Mouse (Mus musculus): Measurements from ENCODE around the gene Gm2696.
"Not testable (repeated sequence)": the region's sequence is repeated elsewhere in the genome, so short reads cannot be mapped to it uniquely, and the experiment has no call there.

The Gm2696 gene

GRCm38 (mm10) chr10:77814382-77814781, at the start of gene Gm2696:
Gene Gm2696, plus strand, starts transcription at chr10:77814682.
- no peak for DNase-seq (ENCODE audit: low spot score)

DNA sequence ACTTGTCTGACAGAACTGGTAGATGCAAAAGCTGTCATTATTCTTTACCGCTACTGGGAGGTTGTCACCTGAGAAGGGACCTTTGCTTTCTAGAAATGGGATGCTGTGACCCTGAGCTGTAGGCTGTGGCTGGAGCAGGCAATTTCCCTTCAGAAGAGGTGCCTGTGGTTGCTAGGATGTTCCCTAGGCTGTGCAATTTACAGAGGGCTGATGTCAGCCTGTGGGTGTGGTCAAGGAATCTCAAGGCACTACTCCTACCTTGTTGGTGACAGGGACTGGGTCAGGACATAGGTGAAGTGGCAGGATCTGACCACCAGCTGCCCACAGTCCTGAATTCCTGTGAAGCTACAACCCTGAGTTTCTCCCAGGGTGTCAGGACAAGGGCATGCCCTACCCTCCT, 44.8 kb upstream of the Gm2696 start:
- DNase-seq (ENCODE audit: low spot score) = no peak

DNA sequence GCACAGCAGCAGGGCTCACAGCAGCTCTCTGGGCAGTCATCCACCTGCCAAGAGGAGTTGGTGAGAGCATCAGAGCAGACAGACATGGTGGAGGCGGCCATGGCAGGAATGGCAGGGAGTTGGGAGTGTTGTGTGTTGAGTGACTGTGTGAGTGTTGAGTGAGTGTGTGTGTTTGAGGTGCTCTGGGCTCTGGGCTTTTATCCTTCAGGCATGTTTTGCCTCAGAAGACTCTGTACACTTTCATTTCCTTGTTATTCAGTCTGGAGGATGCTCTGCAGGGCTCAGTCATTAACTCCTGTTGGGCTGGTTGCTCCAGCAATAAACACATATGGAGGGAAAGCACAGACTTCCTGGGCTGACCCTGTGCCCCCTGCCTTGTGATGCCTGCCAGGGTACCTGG, 43.3 kb upstream of the Gm2696 start, which contains the start of gene Gm3238:
Gm3238 (minus strand) TSS at position 101 of the 400 bp plus-strand sequence.
- not testable (repeated sequence) for DNase-seq (ENCODE audit: low spot score)

GRCm38 (mm10) chr10:77772142-77772541, 42.3 kb upstream of the Gm2696 start:
- DNase-seq (ENCODE audit: low spot score) = not testable (repeated sequence)

- DNase-seq (ENCODE audit: low spot score) = not testable (repeated sequence)
Measured at GRCm38 (mm10) chr10:77776844-77777243, 37.6 kb upstream of the Gm2696 start, which contains the start of gene Gm7138. Gene Gm7138, minus strand, starts transcription at chr10:77776944.

- not testable (repeated sequence) for DNase-seq (ENCODE audit: low spot score)
Measured at GRCm38 (mm10) chr10:77782442-77782841, 32.0 kb upstream of the Gm2696 start, which contains the start of gene Gm3250. Gene Gm3250, minus strand, starts transcription at chr10:77782542.

- not testable (repeated sequence) for DNase-seq (ENCODE audit: low spot score)
Measured at GRCm38 (mm10) chr10:77783396-77783795, 31.1 kb upstream of the Gm2696 start.

GRCm38 (mm10) chr10:77787876-77788275, 26.6 kb upstream of the Gm2696 start, which contains the start of gene Gm7137:
Gene Gm7137, minus strand, starts transcription at chr10:77788200.
- not testable (repeated sequence) for DNase-seq (ENCODE audit: low spot score)

DNA sequence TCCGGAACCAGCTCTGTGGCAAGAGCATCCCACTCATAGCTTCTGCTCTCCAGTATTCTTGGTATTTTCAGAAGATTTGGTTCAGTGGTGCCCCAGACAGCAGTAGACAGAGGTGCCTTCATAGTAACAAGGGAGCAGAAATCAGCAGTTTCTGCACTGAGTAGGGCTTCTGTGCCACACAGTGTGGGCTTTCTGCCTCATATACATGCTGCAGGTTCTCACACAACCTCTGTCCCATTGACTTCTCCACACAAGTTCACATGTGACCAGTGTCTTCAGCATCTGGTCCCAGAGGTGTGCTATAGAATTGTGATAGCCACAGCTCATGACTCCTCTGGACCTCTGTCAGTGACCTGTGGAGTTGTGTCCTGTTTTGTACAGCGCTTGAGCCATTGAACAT, 25.9 kb upstream of the Gm2696 start:
- DNase-seq (ENCODE audit: low spot score) = no peak

DNA sequence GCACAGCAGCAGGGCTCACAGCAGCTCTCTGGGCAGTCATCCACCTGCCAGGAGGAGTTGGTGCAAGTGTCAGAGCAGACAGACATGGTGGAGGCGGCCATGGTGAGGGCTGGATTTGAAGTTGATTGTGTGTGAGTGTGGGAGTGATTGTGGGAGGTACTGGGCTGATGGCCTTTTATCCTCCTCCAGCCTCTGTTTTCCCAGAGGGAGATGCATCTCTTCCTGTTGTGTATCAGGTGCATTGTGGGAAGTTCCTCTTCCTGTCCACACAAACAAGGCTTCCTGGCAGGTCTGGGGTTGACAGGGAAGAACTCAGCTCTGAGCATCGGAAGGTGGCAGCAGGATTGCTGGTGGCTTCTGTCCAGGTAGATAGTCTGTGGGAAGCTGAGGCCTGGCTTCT, 19.5 kb upstream of the Gm2696 start, which contains the start of gene Gm9639:
Gm9639 (minus strand) TSS at position 101 of the 400 bp plus-strand sequence.
- DNase-seq (ENCODE audit: low spot score) = no peak

- DNase-seq (ENCODE audit: low spot score) = no peak
Measured at GRCm38 (mm10) chr10:77797677-77798076, 16.8 kb upstream of the Gm2696 start.

DNA sequence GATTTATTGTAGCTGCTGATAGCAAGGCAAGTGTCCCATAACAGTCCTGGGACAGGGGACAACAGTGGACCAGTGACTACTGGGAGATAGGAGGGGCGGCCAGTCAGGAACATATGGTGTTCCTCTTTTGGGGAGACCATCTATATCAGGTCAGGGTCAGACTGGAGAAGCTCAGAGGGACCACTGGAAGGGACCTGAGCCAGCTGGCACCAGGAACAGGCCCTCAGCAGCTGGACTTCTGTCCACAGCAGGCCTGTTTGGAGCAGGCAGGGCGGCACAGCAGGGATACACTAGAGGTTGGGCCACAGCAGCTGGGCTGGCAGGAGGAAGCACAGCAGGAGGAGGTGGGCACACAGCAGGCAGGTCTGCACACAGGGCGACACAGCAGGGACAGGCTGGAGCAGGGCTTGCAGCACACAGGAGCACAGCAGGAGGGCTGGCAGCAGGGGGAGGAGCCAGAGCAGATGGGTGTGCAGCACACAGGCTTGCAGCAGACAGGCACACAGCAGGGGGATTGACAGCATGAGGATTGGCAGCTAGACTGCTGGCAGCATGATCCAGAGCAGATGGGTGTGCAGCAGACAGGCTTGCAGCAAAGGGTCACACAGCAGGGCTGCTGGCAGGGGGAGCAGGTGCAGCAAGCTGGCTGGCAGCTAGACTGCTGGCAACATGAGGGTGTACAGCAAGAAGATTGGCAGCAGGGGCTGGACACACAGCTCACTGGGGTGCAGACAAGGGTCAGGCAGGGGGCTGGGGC, 16.1 kb upstream of the Gm2696 start:
- not testable (repeated sequence) for DNase-seq (ENCODE audit: low spot score)

GRCm38 (mm10) chr10:77798921-77799508, 15.5 kb upstream of the Gm2696 start, which contains the start of gene Gm19668:
Gene Gm19668, minus strand, starts transcription at chr10:77799133.
- no peak for DNase-seq (ENCODE audit: low spot score)

DNA sequence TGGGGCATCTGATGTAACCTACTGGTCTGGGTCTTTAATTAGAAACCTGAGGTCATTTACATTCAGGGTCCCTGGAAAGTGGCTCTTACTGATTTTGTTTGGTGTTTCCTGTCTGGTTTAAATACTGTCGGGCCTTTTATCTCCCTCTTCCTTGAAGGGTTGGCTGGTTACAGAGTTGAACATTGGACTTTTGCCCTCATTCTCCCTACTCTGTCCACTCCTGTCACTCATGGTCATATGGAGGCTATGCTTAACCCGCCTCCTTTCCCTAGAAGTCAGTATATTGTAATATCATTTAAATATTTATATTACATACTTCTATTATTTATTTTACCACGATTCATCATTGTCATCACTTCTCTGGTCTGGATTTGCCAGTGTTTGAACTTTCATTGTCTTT, 10.4 kb upstream of the Gm2696 start:
- no peak for DNase-seq (ENCODE audit: low spot score)

DNA sequence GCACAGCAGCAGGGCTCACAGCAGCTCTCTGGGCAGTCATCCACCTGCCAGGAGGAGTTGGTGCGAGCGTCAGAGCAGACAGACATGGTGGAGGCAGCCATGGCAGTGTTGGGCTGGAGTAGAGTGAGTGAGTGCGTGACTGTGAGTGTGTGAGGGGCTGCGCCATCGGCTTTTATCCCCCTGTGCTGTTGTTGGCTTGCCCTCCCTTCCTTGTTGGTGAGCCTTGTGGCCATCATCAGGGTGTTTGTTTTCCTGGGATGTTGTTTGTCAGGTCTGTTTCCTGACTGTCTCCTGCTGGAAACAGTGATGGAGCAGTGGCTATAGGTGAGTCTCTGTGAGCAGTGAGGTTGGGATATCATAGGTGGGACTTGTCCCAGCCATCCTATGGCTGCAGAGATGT, 2.7 kb upstream of the Gm2696 start, which contains the start of gene Gm9507:
Gm9507 (minus strand) TSS at position 101 of the 400 bp plus-strand sequence.
- DNase-seq (ENCODE audit: low spot score) = no peak

- no peak for DNase-seq (ENCODE audit: low spot score)
Measured at GRCm38 (mm10) chr10:77815514-77815913, 1.0 kb downstream of the Gm2696 start.

DNA sequence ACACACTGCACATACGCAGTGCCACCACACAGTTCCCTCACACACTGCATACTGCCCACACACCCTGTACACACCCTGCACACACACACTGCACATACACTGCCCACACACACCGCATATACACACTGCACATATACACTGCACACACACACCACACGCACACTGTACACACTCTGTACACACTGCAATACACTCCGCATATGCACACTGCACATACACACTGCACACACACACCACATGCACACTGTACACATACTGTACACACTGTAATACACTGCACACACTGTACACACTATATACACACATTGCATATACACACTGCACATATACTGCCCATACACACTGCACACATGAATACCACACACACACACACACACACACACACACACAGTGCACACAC, 4.0 kb downstream of the Gm2696 start:
- no peak for DNase-seq (ENCODE audit: low spot score)

- no peak for DNase-seq (ENCODE audit: low spot score)
Measured at GRCm38 (mm10) chr10:77819203-77819602, 4.7 kb downstream of the Gm2696 start.

- DNase-seq (ENCODE audit: low spot score) = no peak
Measured at GRCm38 (mm10) chr10:77826951-77827350, 12.5 kb downstream of the Gm2696 start, which contains the start of gene Krtap10-4. Gene Krtap10-4, minus strand, starts transcription at chr10:77827095.

- DNase-seq (ENCODE audit: low spot score) = no peak
Measured at GRCm38 (mm10) chr10:77835647-77836046, 21.2 kb downstream of the Gm2696 start, which contains the start of gene Krtap10-10. Gene Krtap10-10, plus strand, starts transcription at chr10:77835947.

DNA sequence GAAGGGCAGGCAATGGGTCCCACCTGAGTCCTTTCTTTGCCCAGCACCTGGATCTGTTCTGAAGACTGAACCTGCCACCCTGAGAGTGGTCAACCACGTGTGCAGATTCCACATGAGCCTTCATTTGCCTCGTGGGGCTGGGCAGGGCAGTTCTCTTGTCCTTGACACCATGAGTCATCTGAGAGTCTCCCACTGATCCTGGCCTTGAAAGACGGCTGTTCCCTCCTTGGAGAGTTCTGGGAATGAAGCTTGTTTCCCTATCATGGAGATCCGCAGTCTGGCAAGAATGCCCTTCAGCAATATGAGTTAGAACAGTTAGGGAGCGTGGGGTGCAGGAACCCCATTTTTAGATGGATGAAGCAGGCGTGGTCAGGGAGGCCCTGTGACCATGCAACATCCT, 24.5 kb downstream of the Gm2696 start:
- DNase-seq (ENCODE audit: low spot score) = no peak

GRCm38 (mm10) chr10:77846503-77846902, 32.0 kb downstream of the Gm2696 start, which contains the start of gene Gm36176:
Gene Gm36176, plus strand, starts transcription at chr10:77846803.
- DNase-seq (ENCODE audit: low spot score) = no peak

GRCm38 (mm10) chr10:77846961-77847360, 32.5 kb downstream of the Gm2696 start:
- DNase-seq (ENCODE audit: low spot score) = no peak
